Mouse (Mus musculus): Measurements from ENCODE around the gene Syne2. TPM values are rescaled to one million over a fixed set of nuclear protein-coding genes. Genes with fewer than 3 reads are reported as not detected.

Syne2 gene
- polyA plus RNA-seq, 1 experiment from 2014 or later: 46.2 TPM

DNA sequence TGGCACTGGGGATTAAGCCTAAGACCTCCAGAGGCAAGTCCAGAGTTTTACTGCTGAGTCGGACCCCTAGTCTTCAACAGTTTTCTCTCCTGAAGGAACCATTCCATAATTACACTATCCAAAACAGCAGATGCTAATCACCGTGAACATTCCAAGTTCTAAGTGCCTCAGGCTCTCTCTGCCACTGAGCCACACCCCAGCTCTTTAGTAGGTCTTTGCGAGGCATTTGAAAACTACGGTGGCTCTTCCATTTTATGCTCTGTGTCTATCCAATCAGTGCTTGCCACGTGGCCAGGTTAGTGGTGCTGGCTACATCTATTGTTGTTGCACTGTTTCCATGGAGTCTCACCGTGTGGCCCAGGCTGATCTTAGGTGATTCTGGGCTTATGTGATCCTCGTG lies 68.2 kb downstream of the Syne2 start:
- Histone ChIP-seq H3K9me3 (no peaks in the 10 kb centered on the region), H3K27ac (replicated peaks) (no peak overlapping the region), H3K9ac (no peak overlapping the region), H3K4me2 (no peak overlapping the region), H3K36me3 (peaks cover 7% of the 10 kb centered on the region; the same call in 1 of the 2 replicates), H3K4me3 (no peak overlapping the region), H3K27me3 (no peaks in the 10 kb centered on the region), H3K4me1 (replicated peaks) (no peaks in the 10 kb centered on the region)
- WGBS: 81% methylated on average over 7 of the region's 7 CpGs
- no peak for ATAC-seq (ENCODE audit: low FRiP score, low read depth)

DNA sequence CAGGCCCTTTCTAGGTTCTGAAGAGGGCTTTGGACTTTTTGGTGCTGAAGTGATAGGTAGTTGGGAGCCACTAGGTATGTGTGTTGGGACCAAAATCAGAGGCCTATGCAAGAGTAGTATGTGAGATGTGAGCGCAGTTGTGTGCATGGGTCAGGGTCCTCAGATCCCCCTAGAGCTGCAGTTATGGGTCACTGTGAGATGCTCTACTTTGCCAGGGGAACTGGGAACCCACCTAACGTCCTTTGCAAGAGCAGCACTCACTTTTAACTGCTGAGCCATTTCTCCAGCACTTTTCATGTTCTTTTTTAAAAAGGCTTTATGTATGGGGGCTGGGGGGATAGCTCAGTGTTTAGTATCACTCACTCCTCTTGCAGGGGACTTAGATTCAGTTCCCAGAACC lies 69.0 kb downstream of the Syne2 start:
- 93% methylated on average over 2 of the region's 2 CpGs for WGBS
- no peaks in the 10 kb centered on the region for H3K9me3 ChIP-seq
- no peak for ATAC-seq (ENCODE audit: low FRiP score, low read depth)
- H3K4me1 ChIP-seq (replicated peaks): no peaks in the 10 kb centered on the region
- H3K36me3 ChIP-seq: 0 out of 2 replicates have a peak, but pooled peaks cover 7% of the 10 kb centered on the region
- H3K4me3 ChIP-seq: no peak overlapping the region
- H3K9ac ChIP-seq: no peak overlapping the region
- no peaks in the 10 kb centered on the region for H3K27me3 ChIP-seq
- no peak overlapping the region for H3K27ac ChIP-seq (replicated peaks)
- no peak overlapping the region for H3K4me2 ChIP-seq

DNA sequence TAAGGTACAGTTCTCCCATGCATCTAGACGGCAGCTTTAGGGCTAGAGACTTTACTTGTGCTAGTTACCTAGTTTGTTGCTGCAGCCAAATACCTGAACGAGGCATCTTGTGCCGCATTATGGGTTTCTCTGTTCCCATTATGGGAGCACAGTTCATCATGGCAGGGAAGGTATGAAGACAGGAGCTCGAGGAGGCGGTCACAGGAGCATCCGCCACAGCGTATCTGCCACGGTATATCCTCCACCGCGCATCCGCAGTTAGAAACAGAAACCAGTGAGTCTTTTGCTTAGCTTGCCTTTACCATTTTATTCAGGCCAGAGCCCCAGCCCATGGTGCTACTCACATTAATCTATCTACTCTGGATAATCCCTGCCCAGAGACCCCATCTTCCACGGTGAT lies 70.8 kb downstream of the Syne2 start:
- H3K27me3 ChIP-seq: no peaks in the 10 kb centered on the region
- H3K4me3 ChIP-seq: no peak overlapping the region
- no peak overlapping the region for H3K27ac ChIP-seq (replicated peaks)
- 0 out of 2 replicates have a peak, but pooled peaks cover 7% of the 10 kb centered on the region for H3K36me3 ChIP-seq
- ATAC-seq (ENCODE audit: low FRiP score, low read depth): no peak
- H3K4me1 ChIP-seq (replicated peaks): no peaks in the 10 kb centered on the region
- no peak overlapping the region for H3K4me2 ChIP-seq
- WGBS: 95% methylated on average over 12 of the region's 12 CpGs
- no peaks in the 10 kb centered on the region for H3K9me3 ChIP-seq
- H3K9ac ChIP-seq: no peak overlapping the region

DNA sequence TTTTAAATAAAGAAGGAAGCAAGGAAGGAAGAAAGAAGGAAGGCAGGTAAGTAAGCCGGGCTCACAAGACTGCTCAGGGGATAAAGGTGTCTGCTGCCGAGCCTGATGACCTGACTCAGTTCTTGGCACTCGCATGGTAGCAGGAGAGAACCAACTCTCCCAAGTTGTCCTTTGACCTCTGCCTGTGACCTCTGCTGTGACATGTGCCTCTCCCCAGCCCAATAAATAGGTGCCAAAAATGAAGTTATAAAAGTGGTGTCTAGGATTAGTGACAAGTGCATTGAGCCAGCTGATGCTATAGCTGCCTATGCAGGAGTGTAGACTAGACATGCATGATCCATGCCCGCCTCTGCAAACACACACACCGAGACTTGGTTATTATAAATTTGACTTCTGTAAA lies 73.3 kb downstream of the Syne2 start:
- H3K4me3 ChIP-seq: no peak overlapping the region
- H3K27ac ChIP-seq (replicated peaks): no peak overlapping the region
- no peak overlapping the region for H3K9ac ChIP-seq
- no peak for ATAC-seq (ENCODE audit: low FRiP score, low read depth)
- WGBS: 94% methylated on average over 5 of the region's 5 CpGs
- 0 out of 2 replicates have a peak, but pooled peaks cover 7% of the 10 kb centered on the region for H3K36me3 ChIP-seq
- no peaks in the 10 kb centered on the region for H3K27me3 ChIP-seq
- no peak overlapping the region for H3K4me2 ChIP-seq
- H3K9me3 ChIP-seq: no peaks in the 10 kb centered on the region
- no peaks in the 10 kb centered on the region for H3K4me1 ChIP-seq (replicated peaks)

DNA sequence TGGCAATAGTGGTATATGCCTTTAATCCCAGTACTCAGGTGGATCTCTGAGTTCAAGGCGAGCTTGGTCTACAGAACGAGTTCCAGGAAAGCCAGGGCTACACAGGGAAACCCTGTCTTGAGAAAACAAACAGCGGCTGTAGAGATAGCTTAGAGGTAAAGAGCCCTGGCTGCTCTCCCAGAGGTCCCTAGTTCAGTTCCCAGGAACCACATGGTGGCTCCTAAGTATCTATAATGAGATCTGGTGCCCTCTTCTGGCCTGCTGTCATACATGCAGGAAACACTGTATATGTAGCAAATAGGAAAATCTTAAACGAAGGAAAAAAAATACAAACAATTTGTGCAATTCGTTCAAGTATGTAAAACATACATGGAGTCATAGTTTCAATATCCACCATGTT lies 75.5 kb downstream of the Syne2 start:
- H3K4me2 ChIP-seq: no peak overlapping the region
- no peak overlapping the region for H3K4me3 ChIP-seq
- H3K36me3 ChIP-seq: 0 out of 2 replicates have a peak, but pooled peaks cover 7% of the 10 kb centered on the region
- no peaks in the 10 kb centered on the region for H3K4me1 ChIP-seq (replicated peaks)
- WGBS: 86% methylated on average over 5 of the region's 5 CpGs
- no peaks in the 10 kb centered on the region for H3K9me3 ChIP-seq
- ATAC-seq (ENCODE audit: low FRiP score, low read depth): no peak
- H3K27ac ChIP-seq (replicated peaks): no peak overlapping the region
- no peak overlapping the region for H3K9ac ChIP-seq
- H3K27me3 ChIP-seq: no peaks in the 10 kb centered on the region

DNA sequence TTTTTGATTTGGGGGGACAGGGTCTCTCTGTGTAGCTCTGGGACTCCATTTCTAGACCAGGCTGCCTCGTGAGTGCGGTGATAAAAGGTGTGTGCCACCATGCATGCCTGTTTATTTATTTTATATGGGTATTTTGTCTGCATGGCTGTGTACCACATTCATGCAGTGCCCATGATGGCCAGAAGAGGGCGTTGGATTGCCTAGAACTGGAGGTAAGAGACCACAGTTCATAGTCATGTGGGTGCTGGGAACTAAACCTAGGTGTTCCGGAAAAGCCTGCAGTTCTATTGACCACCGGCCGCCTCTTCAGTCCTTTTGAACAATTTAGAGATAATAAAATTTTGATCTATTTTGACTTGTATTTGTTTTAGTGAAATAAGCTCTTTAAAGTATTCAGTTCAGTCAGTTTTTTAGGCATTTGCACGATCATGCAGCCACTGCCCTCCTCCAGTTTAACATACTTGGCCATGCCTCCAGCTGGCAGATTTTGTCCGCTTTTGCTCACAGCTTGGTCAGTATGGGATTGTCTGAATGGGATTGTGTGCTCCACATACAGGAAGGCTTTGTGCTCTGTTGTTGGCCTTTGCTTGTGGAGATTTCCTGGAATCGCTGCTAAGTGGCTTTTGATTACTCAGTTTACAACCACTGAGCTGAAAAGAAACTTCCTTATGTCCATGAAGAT lies 76.5 kb downstream of the Syne2 start:
- no peak for ATAC-seq (ENCODE audit: low FRiP score, low read depth)

DNA sequence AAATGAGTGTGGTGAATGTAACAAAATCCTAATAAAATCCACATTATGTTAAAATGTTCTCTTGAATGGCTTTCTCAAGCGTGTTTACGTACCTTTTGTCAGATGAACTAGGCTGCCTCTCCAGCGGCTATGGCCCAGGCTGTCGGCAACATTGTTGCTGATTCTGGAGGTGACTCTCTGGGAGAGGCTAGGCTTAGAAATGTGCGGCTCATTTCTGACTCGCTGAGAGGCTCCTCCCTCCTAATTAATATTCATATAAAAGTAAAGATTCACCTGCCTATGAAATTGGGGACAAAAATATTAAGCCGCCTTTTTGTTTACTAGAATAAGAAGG lies 77.0 kb downstream of the Syne2 start:
- H3K4me1 ChIP-seq (replicated peaks): no peaks in the 10 kb centered on the region
- 47% methylated on average over 7 of the region's 7 CpGs for WGBS
- H3K4me3 ChIP-seq: no peak overlapping the region
- no peaks in the 10 kb centered on the region for H3K27me3 ChIP-seq
- no peak overlapping the region for H3K9ac ChIP-seq
- ATAC-seq (ENCODE audit: low FRiP score, low read depth): no peak
- no peak overlapping the region for H3K4me2 ChIP-seq
- 0 out of 2 replicates have a peak overlapping the region, but pooled peaks have one; percentile 6 for H3K27ac ChIP-seq (replicated peaks)
- 0 out of 2 replicates have a peak, but pooled peaks cover 5% of the 10 kb centered on the region for H3K36me3 ChIP-seq
- H3K9me3 ChIP-seq: no peaks in the 10 kb centered on the region

More for the DNA sequence above, 76.5 kb downstream of the Syne2 start:
- WGBS: 70% methylated on average over 9 of the region's 9 CpGs
- Histone ChIP-seq H3K27ac (replicated peaks) (no peak overlapping the region), H3K4me3 (no peak overlapping the region), H3K36me3 (0 out of 2 replicates have a peak, but pooled peaks cover 5% of the 10 kb centered on the region), H3K9ac (no peak overlapping the region), H3K27me3 (no peaks in the 10 kb centered on the region), H3K4me1 (replicated peaks) (no peaks in the 10 kb centered on the region), H3K9me3 (no peaks in the 10 kb centered on the region), H3K4me2 (no peak overlapping the region)

DNA sequence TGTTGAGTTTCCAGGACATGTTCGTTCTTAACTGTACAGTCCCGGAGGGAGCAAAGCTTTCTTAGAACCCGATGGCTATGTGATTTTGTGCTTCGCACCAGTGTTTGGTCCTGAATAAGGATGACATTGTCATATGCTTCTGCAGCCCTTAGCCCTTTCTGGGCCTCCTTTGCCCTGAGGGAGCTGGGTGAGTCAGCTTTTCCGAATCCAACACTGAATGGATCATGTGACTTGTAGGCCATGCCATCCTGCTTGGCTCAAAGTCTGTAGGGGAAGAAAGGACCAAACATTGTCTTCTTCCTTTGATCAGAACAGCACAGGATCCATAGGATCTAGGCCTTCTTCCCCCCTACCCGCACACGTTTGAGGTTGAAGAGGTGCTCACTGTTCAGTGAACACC lies 79.9 kb downstream of the Syne2 start:
- 0 out of 2 replicates have a peak, but pooled peaks cover 5% of the 10 kb centered on the region for H3K36me3 ChIP-seq
- H3K4me1 ChIP-seq (replicated peaks): no peaks in the 10 kb centered on the region
- no peak overlapping the region for H3K4me2 ChIP-seq
- WGBS: 91% methylated on average over 7 of the region's 7 CpGs
- H3K27me3 ChIP-seq: no peaks in the 10 kb centered on the region
- H3K9ac ChIP-seq: no peak overlapping the region
- H3K27ac ChIP-seq (replicated peaks): no peak overlapping the region
- ATAC-seq (ENCODE audit: low FRiP score, low read depth): no peak
- H3K4me3 ChIP-seq: no peak overlapping the region
- H3K9me3 ChIP-seq: no peaks in the 10 kb centered on the region

DNA sequence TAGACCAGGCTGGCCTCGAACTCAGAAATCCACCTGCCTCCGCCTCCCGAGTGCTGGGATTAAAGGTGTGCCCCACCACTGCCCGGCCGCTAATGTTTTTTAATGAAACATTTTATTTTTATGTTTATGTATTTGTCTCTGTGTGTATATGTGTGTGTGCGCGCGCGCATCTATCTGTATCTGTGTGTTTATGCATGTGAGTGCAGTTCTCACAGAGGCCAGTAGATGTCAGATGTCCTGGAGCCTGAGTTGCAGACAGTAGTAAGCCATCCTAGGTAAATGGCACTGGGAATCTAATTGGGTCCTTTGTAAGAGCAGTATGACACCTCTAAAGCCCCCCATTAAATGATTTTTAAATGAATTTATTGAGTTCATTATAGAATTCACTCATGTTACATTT lies 83.8 kb downstream of the Syne2 start:
- over 99% methylated on average over 9 of the region's 9 CpGs for WGBS
- peaks cover 11% of the 10 kb centered on the region; the same call in 1 of the 2 replicates for H3K36me3 ChIP-seq

DNA sequence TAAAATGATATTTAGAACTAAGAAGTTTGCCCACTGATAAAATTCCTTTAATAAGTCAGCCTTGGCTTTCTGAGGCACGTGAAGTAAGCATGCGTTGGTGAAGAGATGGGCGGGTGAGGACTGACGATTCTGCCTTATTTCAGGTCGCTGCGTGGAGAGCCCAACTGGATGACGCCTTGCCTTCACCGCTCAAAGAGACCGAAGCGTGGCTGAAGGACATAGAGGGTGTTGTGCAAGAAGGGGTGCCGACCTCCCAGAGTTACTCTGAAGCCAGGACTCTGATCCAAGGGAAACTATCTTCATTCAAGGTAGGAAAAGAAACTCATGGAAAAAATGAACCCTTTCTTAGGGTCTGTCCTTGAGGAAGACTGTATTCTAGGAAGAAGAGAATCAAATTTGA lies 86.1 kb downstream of the Syne2 start:
- WGBS: 98% methylated on average over 11 of the region's 11 CpGs
- H3K4me3 ChIP-seq: no peak overlapping the region
- no peaks in the 10 kb centered on the region for H3K9me3 ChIP-seq
- H3K9ac ChIP-seq: no peak overlapping the region
- H3K4me1 ChIP-seq (replicated peaks): no peaks in the 10 kb centered on the region
- ATAC-seq (ENCODE audit: low FRiP score, low read depth): no peak
- no peak overlapping the region for H3K27ac ChIP-seq (replicated peaks)
- H3K36me3 ChIP-seq: peaks cover 7% of the 10 kb centered on the region; the same call in 1 of the 2 replicates
- no peak overlapping the region for H3K4me2 ChIP-seq
- no peaks in the 10 kb centered on the region for H3K27me3 ChIP-seq

More for the DNA sequence above, 83.8 kb downstream of the Syne2 start:
- H3K9me3 ChIP-seq: no peaks in the 10 kb centered on the region
- no peak overlapping the region for H3K27ac ChIP-seq (replicated peaks)
- H3K4me3 ChIP-seq: no peak overlapping the region
- no peak overlapping the region for H3K4me2 ChIP-seq
- no peak for ATAC-seq (ENCODE audit: low FRiP score, low read depth)
- no peak overlapping the region for H3K9ac ChIP-seq
- no peaks in the 10 kb centered on the region for H3K4me1 ChIP-seq (replicated peaks)
- H3K27me3 ChIP-seq: no peaks in the 10 kb centered on the region

DNA sequence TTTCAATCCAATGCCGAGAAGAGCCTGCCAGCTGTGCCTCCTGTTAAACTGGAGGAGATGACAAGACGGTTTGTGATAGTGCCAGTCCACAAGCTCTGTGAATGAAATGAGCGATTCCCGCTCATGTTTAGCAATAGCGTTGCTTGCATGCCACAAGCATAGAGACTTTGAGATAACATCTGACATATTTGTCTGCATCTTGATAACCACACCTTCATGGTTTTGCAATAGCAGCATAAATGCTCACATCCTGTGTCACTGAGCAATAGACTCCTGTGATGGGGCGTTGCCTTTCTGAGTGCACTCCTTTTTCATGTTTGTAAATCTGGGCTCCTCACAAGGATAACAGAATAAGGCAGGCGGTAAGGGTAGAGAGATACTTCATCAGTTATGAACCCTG lies 87.4 kb downstream of the Syne2 start:
- H3K4me1 ChIP-seq (replicated peaks): no peaks in the 10 kb centered on the region
- H3K9ac ChIP-seq: no peak overlapping the region
- H3K27me3 ChIP-seq: no peaks in the 10 kb centered on the region
- 95% methylated on average over 7 of the region's 7 CpGs for WGBS
- H3K27ac ChIP-seq (replicated peaks): no peak overlapping the region
- ATAC-seq (ENCODE audit: low FRiP score, low read depth): no peak
- H3K4me3 ChIP-seq: no peak overlapping the region
- no peaks in the 10 kb centered on the region for H3K9me3 ChIP-seq
- peaks cover 15% of the 10 kb centered on the region; the same call in 1 of the 2 replicates for H3K36me3 ChIP-seq
- no peak overlapping the region for H3K4me2 ChIP-seq

DNA sequence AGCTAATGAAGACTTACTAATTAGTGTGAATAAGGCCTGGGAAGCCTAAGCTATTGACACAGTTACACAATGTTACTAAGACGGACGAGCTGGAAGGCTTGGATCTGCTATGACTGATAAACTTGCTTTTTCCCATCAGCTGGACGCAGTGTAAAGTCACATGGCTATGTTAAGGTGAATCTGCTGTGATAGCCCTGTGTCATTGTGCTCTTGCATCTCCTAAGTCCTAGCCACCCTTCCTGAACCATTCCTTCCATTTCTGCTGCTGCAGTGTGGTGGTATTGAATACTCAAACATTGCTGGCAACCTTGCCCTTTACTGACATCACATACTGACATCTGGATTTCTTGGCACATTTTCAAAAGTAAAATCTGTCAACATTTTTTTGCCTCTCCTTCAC lies 90.5 kb downstream of the Syne2 start:
- H3K27me3 ChIP-seq: no peaks in the 10 kb centered on the region
- no peak overlapping the region for H3K27ac ChIP-seq (replicated peaks)
- H3K36me3 ChIP-seq: peaks cover 29% of the 10 kb centered on the region; the same call in 1 of the 2 replicates
- no peak overlapping the region for H3K9ac ChIP-seq
- H3K4me2 ChIP-seq: no peak overlapping the region
- H3K4me1 ChIP-seq (replicated peaks): no peaks in the 10 kb centered on the region
- 89% methylated on average over 3 of the region's 3 CpGs for WGBS
- ATAC-seq (ENCODE audit: low FRiP score, low read depth): no peak
- no peak overlapping the region for H3K4me3 ChIP-seq
- H3K9me3 ChIP-seq: no peaks in the 10 kb centered on the region

DNA sequence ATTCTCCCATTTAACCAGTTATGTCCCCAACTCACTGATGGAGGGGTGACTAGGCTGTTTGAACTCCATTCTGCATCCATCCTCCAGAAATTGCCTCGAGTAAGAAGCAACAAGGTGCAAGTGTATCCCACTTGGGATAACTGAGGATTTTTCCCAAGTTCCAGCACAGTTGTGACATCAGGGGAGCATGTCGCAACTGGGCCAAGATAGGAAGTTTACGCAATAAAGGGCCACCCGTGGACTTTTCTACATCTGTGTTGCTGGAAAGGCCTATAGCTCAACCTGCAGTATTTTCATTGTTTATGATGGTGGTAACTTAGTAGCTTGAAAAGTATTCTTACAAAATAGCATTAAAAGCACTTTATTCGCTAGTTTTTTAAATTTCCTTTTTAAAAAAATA lies 97.8 kb downstream of the Syne2 start:
- no peaks in the 10 kb centered on the region for H3K4me1 ChIP-seq (replicated peaks)
- H3K9ac ChIP-seq: no peak overlapping the region
- no peaks in the 10 kb centered on the region for H3K9me3 ChIP-seq
- peaks cover 15% of the 10 kb centered on the region; the same call in 1 of the 2 replicates for H3K36me3 ChIP-seq
- 91% methylated on average over 5 of the region's 5 CpGs for WGBS
- H3K27ac ChIP-seq (replicated peaks): no peak overlapping the region
- no peaks in the 10 kb centered on the region for H3K27me3 ChIP-seq
- ATAC-seq (ENCODE audit: low FRiP score, low read depth): no peak
- no peak overlapping the region for H3K4me3 ChIP-seq
- no peak overlapping the region for H3K4me2 ChIP-seq

All from hindbrain, embryonic 15.5 days (tissue).